Mouse (Mus musculus) kidney, adult 2 months (tissue): ENCODE measurements around the gene Maats1. TPM values are rescaled to one million over a fixed set of nuclear protein-coding genes. Genes with fewer than 3 reads are reported as not detected.
"Not testable (repeated sequence)": the region's sequence is repeated elsewhere in the genome, so short reads cannot be mapped to it uniquely, and the experiment has no call there.

Experiments used
- DNase-seq: peaks from one replicate; pipeline ENCODE4 v3.0.0; 2021
- H3K27ac ChIP-seq: fragments of 200-500 bp; 2 replicates; pipeline ENCODE4 v1.5.1; 2012; ENCODE audit warnings: low read depth, low read length, control low read depth, inconsistent platforms; ENCODE audit not compliant: insufficient read depth
- H3K27me3 ChIP-seq: fragments of 200-500 bp; replicated peaks from 2 replicates; pipeline ENCODE4 v1.6.1; 2012; ENCODE audit warnings: mild to moderate bottlenecking, moderate library complexity, low read length, inconsistent platforms; ENCODE audit not compliant: control insufficient read depth, insufficient read depth
- H3K36me3 ChIP-seq: fragments of 200-500 bp; 2 replicates; pipeline ENCODE4 v1.6.1; 2012; ENCODE audit warnings: mild to moderate bottlenecking, moderate library complexity, low read length, inconsistent platforms; ENCODE audit not compliant: control insufficient read depth, insufficient read depth
- H3K4me1 ChIP-seq: fragments of 200-500 bp; 2 replicates; pipeline ENCODE4 v1.6.1; 2011; ENCODE audit warnings: low read length; ENCODE audit not compliant: control insufficient read depth, insufficient read depth
- H3K4me3 ChIP-seq: fragments of 200-500 bp; 2 replicates; pipeline ENCODE4 v1.5.1; 2011; ENCODE audit warnings: mild to moderate bottlenecking, low read depth, low read length, control low read depth; ENCODE audit not compliant: insufficient read depth
- CTCF ChIP-seq: fragments of 200-500 bp; conservative IDR thresholded peaks from 2 replicates; pipeline ENCODE4 v1.5.1; 2011; ENCODE audit warnings: low read depth, mild to moderate bottlenecking, control low read depth, low read length, moderate library complexity, mixed read lengths; ENCODE audit not compliant: insufficient read depth, insufficient read length
- POLR2A ChIP-seq: fragments of 200-500 bp; IDR thresholded peaks from one replicate; pipeline ENCODE4 v1.6.1; 2011; ENCODE audit warnings: low read depth, low read length, control low read depth
- WGBS: fragments of 180-500 bp; shearing (Covaris S2); methylation state at CpG from one replicate; pipeline ENCODE4 v1.1.7; 2018; 5-methylcytosine and 5-hydroxymethylcytosine counted together
- polyA plus RNA-seq: library from polyadenylated mRNA; depleted of rRNA; stranded (reverse); fragments of >200 nt; gene quantifications from 2 replicates; pipeline ENCODE4 v1.2.3, GENCODE M21; 2012

Maats1 gene
- polyA plus RNA-seq, 1 experiment = 0.50 TPM

DNA sequence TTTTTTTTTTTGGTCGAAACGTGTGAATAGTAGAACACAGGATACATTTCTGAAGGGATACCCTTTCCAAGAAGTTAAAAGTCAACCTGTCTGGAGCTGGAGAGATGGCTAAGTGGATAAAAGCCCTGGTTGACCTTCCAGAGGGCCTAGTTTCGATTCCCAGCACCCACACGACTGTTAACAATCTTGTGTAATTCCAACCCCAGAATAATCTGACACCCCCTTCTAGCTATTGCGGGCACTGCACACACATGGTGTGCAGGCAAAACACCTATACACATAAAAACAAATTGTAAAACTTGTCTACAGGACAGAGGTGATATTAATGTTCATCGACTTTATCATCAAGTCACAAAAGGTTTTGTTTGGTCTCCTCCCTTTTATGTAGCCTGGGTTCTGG is 5.6 kb upstream of the Maats1 start:
- H3K27me3 ChIP-seq = no peaks in the 10 kb centered on the region
- no peak for DNase-seq
- no peak for TF ChIP-seq POLR2A
- TF ChIP-seq CTCF = no peak
- 56% methylated on average over 6 of the region's 6 CpGs for WGBS
- H3K4me1 ChIP-seq = peaks cover 4% of the 10 kb centered on the region; the same call in 1 of the 2 replicates
- no peak overlapping the region for H3K27ac ChIP-seq
- peak overlapping the region; percentile 45 for H3K4me3 ChIP-seq
- H3K36me3 ChIP-seq = no peaks in the 10 kb centered on the region

- TF ChIP-seq CTCF (no peak), POLR2A (peak; percentile 73)
- H3K27ac ChIP-seq = peak within 1 kb of the TSS; percentile 83
- no peaks in the 10 kb centered on the region for H3K27me3 ChIP-seq
- H3K36me3 ChIP-seq = no peaks in the 10 kb centered on the region
- H3K4me3 ChIP-seq = peak within 1 kb of the TSS; percentile 99
- peaks cover 4% of the 10 kb centered on the region; the same call in 1 of the 2 replicates for H3K4me1 ChIP-seq
- WGBS = 2% methylated on average over 35 of the region's 35 CpGs
- peak; percentile 98 for DNase-seq
These were observed 4.8 kb upstream of the Maats1 start, which contains the start of the genes Cox17 and Gm21987 for GRCm38 (mm10) chr16:38346529-38347325. Cox17 (plus strand) TSS chr16:38346991. Gm21987 (plus strand) TSS chr16:38347040.

DNA sequence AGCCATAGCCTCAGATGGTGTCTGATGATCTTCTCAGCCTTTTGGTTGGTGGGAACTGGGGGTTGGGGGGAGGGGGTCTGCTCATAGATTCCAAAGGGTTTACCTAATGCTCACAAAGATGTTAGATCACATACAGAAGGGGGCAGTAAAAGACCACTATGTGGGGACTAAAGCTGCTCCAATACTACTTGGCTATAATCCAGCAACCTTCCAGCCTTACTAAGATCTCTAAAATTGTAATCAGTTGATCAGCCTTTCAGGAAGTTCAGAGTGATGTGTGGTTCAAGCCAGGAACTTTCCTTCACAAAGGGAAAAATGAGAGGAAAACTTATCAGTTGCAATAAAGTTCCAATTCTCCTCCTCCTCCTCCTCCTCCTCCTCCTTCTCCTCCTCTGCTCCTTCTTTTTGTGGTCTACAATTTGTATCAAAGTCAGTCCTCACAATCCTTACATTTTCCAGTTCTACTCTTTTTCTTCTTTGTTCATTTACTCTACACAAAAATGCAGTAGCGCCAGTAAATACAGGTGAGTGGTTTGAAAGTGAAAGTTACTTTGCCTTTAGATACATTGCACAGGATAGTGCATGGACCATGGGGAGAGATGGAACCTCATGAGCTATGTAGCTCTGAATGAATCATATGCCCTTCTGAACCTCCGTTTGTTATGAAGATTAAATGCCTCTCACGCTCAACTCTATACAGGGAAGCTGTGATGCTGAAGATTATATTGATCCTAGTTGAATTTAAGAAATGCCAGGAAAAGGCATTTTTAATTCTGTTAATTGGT is 3.2 kb upstream of the Maats1 start:
- Histone ChIP-seq H3K4me3 (no peak overlapping the region), H3K27ac (no peak overlapping the region), H3K4me1 (peaks cover 4% of the 10 kb centered on the region; the same call in 1 of the 2 replicates), H3K36me3 (no peaks in the 10 kb centered on the region), H3K27me3 (no peaks in the 10 kb centered on the region)
- 76% methylated on average over 3 of the region's 3 CpGs for WGBS
- peak; percentile 43 for DNase-seq
- TF ChIP-seq CTCF (no peak), POLR2A (no peak)

- 88% methylated on average over 4 of the region's 4 CpGs for WGBS
- not testable (repeated sequence) for H3K27ac ChIP-seq, H3K27me3 ChIP-seq, H3K4me3 ChIP-seq, H3K36me3 ChIP-seq, H3K4me1 ChIP-seq, DNase-seq
These were observed 3.9 kb downstream of the Maats1 start for GRCm38 (mm10) chr16:38338077-38338476.

GRCm38 (mm10) chr16:38334431-38334830 is 7.5 kb downstream of the Maats1 start:
- TF ChIP-seq CTCF = no peak
- no peak for TF ChIP-seq POLR2A
- Histone ChIP-seq H3K4me3 (no peak overlapping the region), H3K27me3 (no peaks in the 10 kb centered on the region), H3K36me3 (no peaks in the 10 kb centered on the region), H3K4me1 (no peaks in the 10 kb centered on the region), H3K27ac (no peak overlapping the region)
- peak; percentile 90 for DNase-seq
- 27% methylated on average over 6 of the region's 6 CpGs for WGBS

- DNase-seq = no peak
- no peak overlapping the region for H3K4me3 ChIP-seq
- no peak for TF ChIP-seq POLR2A
- no peak for TF ChIP-seq CTCF
- whole genome bisulfite sequencing = 94% methylated on average over 3 of the region's 3 CpGs
- no peaks in the 10 kb centered on the region for H3K36me3 ChIP-seq
- H3K27ac ChIP-seq = no peak overlapping the region
- no peaks in the 10 kb centered on the region for H3K4me1 ChIP-seq
- H3K27me3 ChIP-seq = no peaks in the 10 kb centered on the region
These were observed 12.6 kb downstream of the Maats1 start for GRCm38 (mm10) chr16:38329340-38329739.

DNA sequence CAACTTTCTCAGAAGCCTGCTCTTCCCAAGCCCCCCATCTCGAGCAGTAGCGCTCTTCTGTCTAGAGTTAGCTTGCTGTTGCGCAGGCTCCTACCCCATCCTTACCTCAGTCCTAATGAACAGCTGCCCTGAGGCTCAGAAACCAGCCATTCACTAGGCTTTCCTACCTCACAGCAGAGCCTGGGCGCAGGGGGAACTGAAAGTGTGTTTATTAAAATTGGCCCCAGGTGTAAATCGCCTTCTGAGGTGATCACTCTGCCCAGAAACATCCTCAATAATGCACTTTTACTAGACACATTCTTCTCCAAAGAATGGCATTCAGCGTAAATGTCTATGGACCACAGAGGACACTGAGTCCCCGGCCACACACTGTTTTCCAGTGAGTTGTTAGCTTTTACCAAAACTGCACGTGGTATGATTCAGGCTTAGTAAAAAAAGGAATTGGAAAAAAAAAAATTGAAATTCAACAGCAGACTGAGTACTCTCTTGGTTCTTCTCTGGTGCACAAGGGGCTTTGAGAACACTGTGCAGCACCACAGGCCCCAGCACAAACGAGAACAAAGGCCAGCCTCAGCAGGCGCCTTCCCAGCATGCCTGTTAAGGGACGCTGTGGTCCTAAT is 15.1 kb downstream of the Maats1 start:
- 90% methylated on average over 11 of the region's 11 CpGs for WGBS
- no peaks in the 10 kb centered on the region for H3K27me3 ChIP-seq
- DNase-seq = no peak
- H3K27ac ChIP-seq = no peak overlapping the region
- no peak overlapping the region for H3K4me3 ChIP-seq
- TF ChIP-seq POLR2A = no peak
- no peak for TF ChIP-seq CTCF
- H3K36me3 ChIP-seq = no peaks in the 10 kb centered on the region
- H3K4me1 ChIP-seq = no peaks in the 10 kb centered on the region
